Mouse (Mus musculus) neural tube, embryonic 10.5 days (tissue): ENCODE results near the gene Pou3f1.

Experiments used
- DNase-seq: peaks from one replicate; pipeline ENCODE4 v3.0.0-alpha.2; 2017; ENCODE audit warnings: low spot score; ENCODE audit errors: extremely low spot score

The Pou3f1 gene

DNA sequence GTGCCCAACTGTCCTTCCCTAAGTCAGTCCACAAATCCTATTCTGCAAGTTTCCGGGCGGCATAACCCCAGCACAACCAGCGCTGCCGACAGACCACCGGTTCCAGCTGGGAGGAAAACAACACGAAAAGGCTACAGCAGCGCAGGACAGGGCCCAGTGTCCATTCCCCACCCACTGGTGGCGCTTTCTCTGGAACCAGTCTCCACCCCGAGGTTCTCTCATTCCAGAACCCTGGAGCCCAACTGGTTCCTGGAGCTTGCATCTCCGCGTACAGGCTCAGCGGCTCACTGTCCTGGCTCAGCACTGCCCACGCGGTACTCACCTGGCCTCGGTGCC is at the start of gene Pou3f1:
TSS of gene Pou3f1 (plus strand) at position 290 of the 336 bp plus-strand sequence.
- DNase-seq, result no peak

DNA sequence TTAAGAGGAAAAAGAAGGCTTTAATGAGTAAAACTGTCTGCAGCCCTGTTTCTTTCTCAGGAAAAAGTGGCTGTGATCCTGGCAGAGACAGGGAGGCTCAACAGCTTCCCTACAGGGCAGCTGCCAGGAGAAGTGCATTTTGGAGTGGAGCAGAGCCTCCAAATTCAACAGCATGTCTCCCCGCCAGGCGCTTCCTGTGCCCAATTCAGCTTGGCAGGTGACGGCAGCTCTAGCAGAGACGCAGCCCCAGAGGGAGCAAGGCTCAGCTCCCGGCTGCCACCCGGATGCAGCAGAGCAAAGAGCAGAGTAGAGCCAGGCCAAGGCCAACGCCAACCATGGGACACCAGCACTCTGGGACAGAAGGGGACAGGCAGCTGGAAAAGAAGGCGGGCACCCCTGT is 49.4 kb upstream of the Pou3f1 start:
- no peak for DNase-seq

DNA sequence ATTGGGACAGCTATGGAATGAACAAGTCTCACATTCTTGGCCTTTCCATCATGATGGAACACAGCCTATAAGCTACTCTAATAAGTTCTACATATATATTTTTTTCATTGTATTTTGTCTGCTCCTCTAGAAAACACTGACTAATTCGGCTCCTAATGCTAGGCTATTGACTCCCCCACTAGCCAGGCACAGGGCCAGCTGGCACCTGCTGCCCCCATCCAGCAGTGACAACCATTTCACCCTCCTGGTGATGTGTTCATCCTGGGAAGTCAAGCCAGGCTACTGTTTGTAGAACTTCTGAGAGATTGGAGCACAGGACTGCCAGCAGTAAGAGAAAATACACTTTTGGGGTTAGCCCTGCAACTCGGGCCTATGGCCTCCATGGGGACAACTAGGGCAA is 46.5 kb upstream of the Pou3f1 start:
- DNase-seq, result no peak

DNA sequence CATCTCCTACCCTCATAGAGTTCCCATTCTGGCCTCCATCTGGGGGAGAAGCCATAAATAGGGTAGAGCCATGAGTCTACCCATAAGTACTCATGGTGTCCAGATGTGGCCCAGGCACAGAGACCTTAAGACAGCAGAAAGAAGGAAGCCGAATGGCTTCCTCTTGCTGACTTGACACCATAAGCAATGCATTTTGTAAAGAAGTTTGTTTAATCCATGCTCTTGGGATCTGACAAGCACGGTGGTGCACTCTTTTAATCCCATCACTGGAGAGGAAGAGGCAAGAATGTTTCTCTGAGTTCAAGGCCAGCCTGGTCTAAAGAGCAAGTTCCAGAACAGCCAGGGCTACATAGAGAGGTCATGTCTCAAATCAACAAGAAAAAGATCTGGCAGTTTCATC is 45.9 kb upstream of the Pou3f1 start, which contains the start of gene 3100002H09Rik:
TSS of gene 3100002H09Rik (minus strand) at position 101 of the 400 bp plus-strand sequence.
- DNase-seq, result no peak

DNA sequence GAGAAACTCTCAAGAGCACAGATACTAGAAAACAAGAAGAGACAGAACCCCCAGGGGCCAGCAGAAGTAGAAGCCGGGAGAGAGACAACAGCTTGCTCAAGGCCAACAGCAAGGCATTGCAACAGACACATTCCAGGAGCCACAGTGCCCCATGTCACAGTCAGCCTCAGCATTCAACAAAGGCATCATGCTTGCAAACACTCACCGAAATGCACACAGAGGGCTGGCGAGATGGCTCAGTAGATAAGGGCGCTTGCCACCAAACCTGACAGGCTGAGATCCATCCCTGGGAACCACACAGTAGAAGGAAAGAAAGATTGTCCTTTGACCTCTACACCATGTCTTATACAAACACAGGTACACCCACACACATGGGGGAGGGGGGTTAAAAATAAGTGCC is 44.8 kb upstream of the Pou3f1 start:
- no peak for DNase-seq

DNA sequence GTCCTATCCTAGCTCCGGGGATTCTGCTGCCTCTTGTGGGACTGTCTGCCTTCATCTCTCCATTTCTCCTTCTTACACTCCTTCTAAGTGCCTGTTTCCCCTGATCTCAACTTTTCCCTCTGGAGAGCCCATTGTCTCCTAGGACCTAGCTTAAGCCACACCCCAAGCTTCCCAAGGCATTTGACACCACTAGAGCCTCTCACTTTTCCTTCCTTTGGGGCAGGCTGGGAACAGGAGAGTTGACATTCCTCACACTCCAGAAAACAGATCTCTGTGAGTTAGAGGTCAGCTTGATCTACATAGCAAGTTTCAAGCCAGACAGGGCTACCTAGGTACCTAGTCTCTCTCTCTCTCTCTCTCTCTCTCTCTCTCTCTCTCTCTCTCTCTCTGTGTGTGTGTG is 42.4 kb upstream of the Pou3f1 start:
- no peak for DNase-seq

DNA sequence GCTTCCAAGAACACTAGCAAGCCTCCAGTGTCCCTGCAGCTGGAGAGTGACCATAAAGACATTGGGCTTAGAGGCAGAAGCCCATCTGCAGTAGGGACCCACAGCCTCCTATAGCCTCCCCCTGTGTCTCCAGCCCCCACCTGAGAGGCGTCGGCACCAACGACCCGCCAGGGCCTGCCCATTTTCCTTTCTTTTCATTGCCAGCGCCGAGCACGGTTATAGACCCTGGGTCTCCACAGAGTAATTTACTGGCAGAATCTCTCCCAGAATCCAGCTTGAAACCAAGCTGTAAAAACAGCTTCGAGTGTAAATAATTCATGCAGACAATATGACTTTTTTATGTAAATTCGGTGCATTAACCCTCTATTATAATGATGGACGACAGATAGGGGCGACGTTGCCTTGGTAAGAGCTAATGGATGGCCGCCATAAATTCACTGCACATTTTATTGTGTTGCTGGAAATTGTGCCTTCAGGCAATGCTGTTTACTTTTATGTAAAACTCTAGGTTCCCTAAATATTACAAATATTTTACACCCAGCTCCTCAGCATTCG is 41.1 kb upstream of the Pou3f1 start:
- DNase-seq, result no peak

DNA sequence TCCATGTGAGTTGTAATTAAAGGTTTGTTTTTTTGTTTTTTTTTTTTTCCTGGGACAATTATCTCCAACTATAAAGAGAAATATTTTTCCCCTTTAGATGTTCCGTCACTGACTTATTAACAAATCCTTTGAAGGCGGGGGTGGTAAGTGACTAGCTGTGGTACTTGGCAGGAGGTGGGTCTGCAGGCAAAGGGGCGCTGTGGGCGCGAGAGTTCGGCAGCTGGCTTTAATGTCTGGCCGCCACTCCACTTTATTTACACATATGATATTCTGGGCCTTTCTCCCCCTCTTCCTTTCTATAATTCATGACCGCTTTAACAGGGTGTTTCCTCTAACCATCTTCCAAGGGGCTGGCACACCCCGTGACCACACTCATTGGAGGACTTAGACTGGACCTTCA is 40.6 kb upstream of the Pou3f1 start:
- DNase-seq, result no peak

DNA sequence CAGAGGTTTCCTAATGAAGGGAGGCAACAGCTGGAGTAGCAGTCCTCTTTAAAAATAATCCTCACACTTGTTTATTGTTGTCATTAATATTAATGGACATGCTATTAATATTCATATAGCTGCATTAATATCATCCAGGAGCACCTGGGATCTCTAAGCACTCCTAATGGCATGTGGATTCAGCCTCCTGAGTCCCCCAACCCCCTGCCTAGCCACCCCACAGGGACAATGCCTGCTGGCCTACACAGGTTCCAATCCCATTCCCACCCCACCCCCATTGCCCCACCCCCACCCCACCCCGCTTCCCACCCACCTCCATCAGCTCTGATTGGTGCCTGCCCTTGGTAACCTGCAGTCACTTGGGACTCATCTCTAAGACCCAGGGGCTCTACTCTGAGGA is 40.0 kb upstream of the Pou3f1 start:
- DNase-seq, result no peak

DNA sequence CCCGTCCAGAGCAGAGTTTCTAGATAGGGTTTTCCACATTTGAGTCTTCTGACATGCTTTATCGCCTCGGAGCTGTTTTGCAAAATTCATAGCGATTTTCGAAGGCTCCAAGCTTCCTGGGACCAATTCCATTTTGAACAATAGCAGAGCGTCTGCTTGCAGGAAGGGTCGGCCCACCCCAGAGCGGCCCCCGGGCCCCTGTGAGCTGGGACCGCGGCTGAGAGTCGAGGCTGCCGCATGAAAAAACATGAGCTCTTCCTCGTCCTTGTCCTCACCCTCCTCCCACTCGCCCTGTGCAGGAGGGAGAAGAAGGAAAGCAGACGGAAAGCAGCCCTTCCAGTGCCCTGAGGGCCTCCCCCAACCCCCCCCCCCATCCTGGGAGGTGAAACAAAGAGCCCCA is 38.0 kb upstream of the Pou3f1 start:
- no peak for DNase-seq

DNA sequence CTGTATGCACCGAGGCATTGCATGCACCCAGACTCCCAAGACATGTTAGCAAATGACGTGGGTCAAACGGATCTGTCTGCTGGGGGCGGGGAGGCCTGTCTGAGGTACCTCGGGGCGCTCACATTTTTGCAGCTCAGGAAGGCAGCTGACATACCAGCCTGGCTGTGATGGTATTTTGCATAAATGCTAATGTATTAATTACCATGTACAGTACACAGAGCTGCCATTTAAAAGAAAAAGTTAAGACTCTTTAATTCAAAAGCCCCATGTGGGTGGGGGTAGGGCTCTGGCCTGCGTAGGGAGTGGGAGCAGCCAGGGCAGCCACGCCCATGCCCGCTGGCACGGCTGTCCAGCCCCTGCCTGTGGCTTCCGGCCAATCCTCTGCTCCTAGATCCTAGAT is 35.2 kb upstream of the Pou3f1 start:
- DNase-seq, result no peak

DNA sequence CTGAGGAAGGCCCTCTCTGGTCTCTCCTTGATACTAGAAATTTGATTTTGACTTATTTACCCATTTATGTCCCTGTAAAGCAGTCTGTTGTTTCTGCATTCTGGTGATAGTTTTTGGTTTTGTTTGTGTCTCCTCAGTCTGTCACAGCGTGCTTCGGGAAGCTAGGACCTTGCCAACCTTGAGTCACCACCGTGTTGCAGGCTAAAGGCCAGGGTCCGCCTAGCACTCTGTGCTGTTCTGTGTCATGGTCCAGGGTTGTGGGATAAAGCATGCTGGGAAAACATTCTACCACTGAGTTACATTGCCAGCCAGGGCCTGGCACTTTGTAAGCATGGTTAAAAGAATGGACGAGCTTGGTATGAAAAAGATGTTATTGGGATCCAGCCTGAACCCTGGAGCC is 34.0 kb upstream of the Pou3f1 start:
- no peak for DNase-seq

DNA sequence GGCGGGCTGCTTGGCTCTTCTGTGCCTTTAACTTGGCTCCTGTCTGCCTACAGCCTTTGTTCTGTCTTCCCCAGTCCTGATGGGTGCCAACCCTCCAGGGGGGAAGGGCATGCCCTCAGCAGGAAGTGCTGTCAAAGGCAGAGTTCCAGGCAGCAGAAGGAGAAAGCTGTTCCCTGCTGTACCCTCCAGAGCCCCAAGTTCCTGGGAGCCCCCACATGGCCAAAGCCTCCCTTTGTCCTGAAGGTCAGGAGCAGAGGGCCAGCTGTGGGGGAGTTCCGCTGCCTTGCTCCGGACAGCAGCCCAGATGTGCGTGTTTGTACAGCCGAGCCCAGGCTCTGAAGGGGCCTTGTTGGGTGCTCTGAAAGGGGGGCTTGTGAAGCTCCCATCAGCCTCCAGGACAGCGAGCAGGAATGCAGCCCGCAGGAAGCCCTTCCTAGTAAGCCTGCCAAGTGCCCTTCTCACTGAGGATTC is 32.5 kb upstream of the Pou3f1 start:
- no peak for DNase-seq

DNA sequence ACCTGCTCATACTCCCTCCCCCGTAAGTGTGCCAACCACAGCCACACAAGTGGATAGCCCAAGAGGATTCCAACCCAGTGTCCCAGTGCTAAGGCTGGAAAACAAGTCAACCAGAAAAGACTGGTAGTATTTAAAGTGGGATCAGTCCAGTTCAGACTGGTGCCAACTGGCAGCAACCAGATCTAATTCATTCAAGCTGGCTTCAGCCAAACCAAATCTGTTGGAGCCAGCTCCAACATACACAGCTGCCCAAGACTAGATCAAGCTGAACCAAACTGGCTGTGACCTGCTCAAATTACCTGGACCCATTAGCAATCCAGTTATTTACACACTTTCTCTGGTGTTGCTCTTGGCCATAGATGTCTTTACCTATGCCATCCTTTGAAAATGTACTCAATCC is 29.8 kb upstream of the Pou3f1 start:
- no peak for DNase-seq

DNA sequence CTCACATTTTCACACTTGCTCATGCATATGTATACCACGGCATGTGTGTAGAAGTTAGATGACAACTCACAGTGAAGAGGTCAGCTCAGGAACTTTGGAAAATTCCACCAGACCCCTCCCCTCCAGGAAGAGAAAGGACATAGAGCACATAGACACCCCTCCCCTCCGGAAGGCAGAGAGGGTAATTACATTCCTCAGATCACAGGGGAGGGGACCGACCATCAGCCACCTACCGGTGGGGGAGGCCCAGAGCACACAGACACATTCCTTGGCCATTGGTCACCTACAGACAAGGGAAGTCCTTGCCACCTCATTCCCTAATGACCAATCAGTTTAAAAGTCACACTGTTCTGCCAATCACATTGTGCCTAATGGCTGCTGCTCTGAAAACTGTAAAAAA is 25.2 kb upstream of the Pou3f1 start:
- no peak for DNase-seq

DNA sequence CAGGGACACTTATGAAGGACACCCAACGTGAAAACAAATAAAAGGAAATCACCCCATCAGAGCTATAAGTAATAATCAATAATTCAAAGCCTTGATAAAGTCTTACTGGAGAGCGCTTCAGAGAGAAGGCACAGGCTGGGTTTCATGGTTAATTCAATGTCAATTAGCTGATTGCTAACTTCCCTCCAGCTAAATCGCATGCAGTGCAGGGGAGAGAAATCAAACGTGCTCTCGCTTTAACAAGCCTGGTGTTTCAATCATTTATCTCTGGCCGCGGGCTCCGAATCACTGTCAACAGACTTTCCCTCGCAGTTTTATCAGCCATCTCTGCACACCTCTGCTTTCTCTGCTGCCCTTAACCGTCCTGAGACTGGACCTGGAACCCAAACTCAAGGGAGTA is 23.8 kb upstream of the Pou3f1 start:
- DNase-seq, result no peak

DNA sequence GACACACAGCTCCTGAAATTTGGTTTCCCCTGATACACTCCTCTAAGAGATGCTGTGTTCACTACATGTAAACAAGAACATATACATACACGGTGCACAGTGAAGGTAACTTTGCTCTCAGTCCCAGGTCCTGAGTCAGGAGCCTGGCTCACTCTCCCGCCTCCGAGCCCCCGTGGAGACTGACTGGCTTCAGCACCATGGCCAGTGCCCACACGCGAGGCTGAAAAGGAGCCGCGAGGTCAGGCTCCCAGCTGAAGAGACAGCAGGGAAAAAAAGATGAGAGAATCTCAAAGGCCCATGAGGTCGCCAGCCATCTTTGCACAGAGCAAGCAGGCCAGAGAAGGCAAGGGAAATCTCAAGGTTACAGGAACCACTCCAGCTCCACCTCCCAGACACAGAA is 23.3 kb upstream of the Pou3f1 start:
- peak; percentile 68 for DNase-seq

DNA sequence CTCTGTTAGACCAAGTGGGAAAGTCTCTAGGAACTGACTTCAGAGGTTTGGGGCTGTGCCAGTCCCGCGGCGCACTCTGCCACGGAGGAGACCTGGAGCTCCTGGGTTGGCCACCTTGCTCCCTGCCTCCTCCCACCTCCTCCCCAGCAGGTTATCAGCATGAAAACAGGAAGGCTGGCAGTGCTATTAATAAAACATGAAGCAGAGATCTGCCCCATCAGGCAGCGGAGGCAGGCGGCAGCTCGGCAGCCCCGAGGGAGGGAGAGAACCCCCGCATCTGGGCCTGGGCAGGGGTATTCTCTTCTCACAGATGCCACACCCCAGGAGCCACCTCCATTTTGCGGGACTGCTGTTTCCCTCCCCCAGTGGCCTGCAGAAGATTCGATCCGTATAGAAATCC is 16.9 kb upstream of the Pou3f1 start:
- no peak for DNase-seq

DNA sequence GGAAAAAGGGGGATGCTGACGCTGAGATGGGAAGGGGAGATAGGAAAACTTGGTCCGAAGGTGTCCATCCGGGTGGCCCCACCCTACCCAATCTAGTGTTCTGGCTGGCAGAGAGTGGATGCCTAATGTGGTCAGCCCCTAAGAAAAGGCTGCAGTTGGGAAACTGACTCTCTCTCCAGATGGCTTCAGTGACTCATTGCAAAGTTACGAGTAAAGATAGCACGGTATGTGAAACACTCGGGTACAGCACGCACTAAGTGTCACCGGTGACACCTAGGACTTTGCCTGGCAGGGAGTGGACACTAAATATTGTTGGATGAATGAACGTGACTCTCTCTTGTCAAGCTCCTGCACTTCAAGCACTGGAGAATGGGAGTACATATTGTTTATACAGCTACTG is 12.7 kb upstream of the Pou3f1 start:
- no peak for DNase-seq

DNA sequence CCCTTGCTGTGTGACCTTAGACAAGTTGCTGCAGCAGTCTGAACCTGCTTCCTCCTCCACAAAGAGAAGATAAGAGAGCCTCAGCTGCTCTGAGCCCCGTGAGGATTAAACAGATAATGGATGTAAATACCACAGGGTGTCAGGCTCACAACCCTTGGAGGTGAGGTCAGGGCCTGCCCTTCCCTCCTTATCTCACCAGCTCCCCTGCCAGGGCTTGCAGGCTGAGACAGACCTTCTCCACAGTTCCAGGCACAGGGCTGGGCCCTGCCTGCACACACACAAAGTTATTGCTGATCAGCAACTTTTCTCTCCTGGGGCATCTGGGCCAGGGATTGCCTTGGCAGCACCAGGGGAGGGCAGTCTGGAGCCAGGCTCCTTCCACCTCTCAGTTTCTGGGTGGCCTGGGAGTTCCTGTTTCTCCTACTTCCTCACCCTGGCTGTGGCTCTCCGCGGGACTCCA is 11.6 kb upstream of the Pou3f1 start:
- DNase-seq, result no peak

DNA sequence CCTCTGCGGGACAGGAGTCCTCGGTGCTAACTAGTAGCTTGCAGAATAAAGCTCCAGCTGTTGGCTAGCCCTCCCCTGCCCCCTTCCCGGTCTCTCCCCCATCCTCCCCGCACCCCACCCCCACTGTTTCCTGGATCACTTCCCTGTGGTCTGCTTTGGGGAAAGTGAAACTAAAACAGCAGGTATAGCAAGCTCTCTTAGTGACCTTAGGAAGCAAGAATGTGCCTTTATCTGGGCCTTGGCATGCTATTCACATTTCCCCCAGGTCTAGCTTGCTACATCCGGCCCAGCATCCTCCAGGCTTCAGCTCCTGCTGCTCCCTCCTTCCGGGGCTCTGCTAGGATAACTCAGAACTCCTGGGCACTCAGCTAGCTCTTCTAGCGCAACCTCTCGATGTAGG is 10.0 kb upstream of the Pou3f1 start:
- no peak for DNase-seq

DNA sequence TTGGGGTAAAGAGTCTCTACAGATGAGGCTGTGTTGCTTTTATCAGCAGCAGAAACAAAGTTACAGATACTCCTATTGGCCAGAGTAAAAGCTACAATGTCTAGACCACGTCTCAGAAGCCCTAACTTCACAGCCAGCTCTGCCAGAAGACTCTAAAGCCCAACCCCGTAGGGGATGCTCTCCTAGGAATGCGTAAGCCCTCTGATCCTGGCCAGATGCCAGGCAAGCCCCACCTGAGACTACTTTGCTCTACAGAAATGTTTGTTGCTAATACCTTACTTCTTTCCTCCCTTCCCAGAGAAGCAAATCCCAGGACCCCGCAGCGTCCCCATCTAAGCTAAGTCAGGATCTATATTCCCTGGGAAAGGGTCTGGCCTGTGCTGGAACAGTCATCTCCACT is 8.7 kb upstream of the Pou3f1 start:
- DNase-seq, result no peak

DNA sequence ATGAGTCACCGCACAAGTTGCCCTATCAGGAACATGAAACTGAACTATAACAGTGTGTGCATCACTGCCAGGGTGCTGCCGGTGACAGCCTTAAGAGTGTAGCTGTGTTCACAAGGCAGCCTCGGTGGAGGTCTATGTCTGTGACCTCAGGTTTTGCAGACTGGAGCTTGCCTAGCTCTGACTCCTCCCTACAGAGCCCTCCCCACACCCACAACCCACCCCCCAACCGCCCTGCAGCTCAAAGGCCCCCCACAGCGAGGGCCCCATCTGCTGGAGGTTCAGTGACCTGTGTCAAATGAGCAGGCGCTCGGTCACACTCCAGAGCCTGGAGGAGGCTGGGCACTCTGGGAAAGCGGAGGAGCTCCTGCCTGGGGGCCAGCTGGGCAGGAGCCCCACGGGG is 3.7 kb upstream of the Pou3f1 start:
- DNase-seq, result peak; percentile 81
